In genomic region chr2:61805541-61806345, GRCm38 (mm10) we compare ENCODE assay signal across 8 mouse cellular contexts. TPM values are rescaled to one million over a fixed set of nuclear protein-coding genes. Genes with fewer than 3 reads are reported as not detected.
DNase-seq lines count a peak whose midpoint lies in the region; ATAC-seq and TF ChIP-seq lines count a peak whose summit lies in the region.

No protein-coding gene starts in this region.

- H3K27ac ChIP-seq in kidney, adult 2 months (ENCODE audit: insufficient read depth, low read depth, low read length), result no peak overlapping the region
- H3K27ac ChIP-seq in embryonic facial prominence, embryonic 14.5 days (replicated peaks; ENCODE audit: low read depth, low read length), result no peak overlapping the region
- H3K27ac ChIP-seq in neural tube, embryonic 11.5 days (ENCODE audit: low read depth, low read length), result no peak overlapping the region

- no peak for TF ChIP-seq CTCF in kidney, adult 2 months (conservative IDR thresholded peaks at IDR 0.05; ENCODE audit: insufficient read depth, insufficient read length, low read depth, low read length)
- no peak for TF ChIP-seq CTCF in G1E (IDR thresholded peaks at IDR 0.05; ENCODE audit: low read depth, low read length)

- H3K36me3 ChIP-seq in kidney, adult 2 months (ENCODE audit: control insufficient read depth, insufficient read depth, low read length), result no peaks in the 10 kb centered on the region
- peaks cover 25% of the 10 kb centered on the region for H3K36me3 ChIP-seq in G1E (replicated peaks)
- no peaks in the 10 kb centered on the region for H3K36me3 ChIP-seq in embryonic facial prominence, embryonic 14.5 days (ENCODE audit: control insufficient read depth, insufficient read depth, low read length)
- H3K36me3 ChIP-seq in neural tube, embryonic 11.5 days (ENCODE audit: control insufficient read depth, insufficient read depth, low read length), result no peaks in the 10 kb centered on the region

- peaks cover 16% of the 10 kb centered on the region for H3K27me3 ChIP-seq in kidney, adult 2 months (replicated peaks; ENCODE audit: control insufficient read depth, insufficient read depth, low read length)
- H3K27me3 ChIP-seq in G1E (ENCODE audit: insufficient read depth, low read length), result peaks cover 13% of the 10 kb centered on the region
- peaks cover 88% of the 10 kb centered on the region for H3K27me3 ChIP-seq in embryonic facial prominence, embryonic 14.5 days (replicated peaks; ENCODE audit: control insufficient read depth, insufficient read depth, low read length)
- H3K27me3 ChIP-seq in neural tube, embryonic 11.5 days (ENCODE audit: control insufficient read depth, insufficient read depth, low read length), result peaks cover 87% of the 10 kb centered on the region

- TF ChIP-seq POLR2A in kidney, adult 2 months (IDR thresholded peaks at IDR 0.05; ENCODE audit: low read depth, low read length), result no peak

- WGBS in kidney, adult 2 months, result 4% methylated on average over 39 of the region's 39 CpGs
- 1% methylated on average over 38 of the region's 39 CpGs for WGBS in embryonic facial prominence, embryonic 14.5 days
- WGBS in neural tube, embryonic 11.5 days, result under 1% methylated on average over 39 of the region's 39 CpGs

- H3K4me2 ChIP-seq in embryonic facial prominence, embryonic 14.5 days (ENCODE audit: low read depth, low read length), result peak overlapping the region; percentile 34
- no peak overlapping the region for H3K4me2 ChIP-seq in neural tube, embryonic 11.5 days (ENCODE audit: low read depth)

- no peak for ATAC-seq in G1E (ENCODE audit: extremely low read depth, insufficient number of reproducible peaks, low FRiP score, poor library complexity, severe bottlenecking)
- ATAC-seq in embryonic facial prominence, embryonic 14.5 days (ENCODE audit: low read depth), result peak; percentile 28; the same call in 1 of the 2 replicates
- ATAC-seq in inflammation-experienced regulatory T-cells, adult 6 months, result peak; percentile 5
- ATAC-seq in neural tube, embryonic 11.5 days (ENCODE audit: insufficient read depth, low FRiP score, low TSS enrichment), result no peak
- ATAC-seq in activated CD4-positive, CD25-positive, alpha-beta regulatory T cell, adult 4 months, result no peak

- no peak overlapping the region for H3K4me3 ChIP-seq in kidney, adult 2 months (ENCODE audit: insufficient read depth, low read depth, low read length)
- H3K4me3 ChIP-seq in G1E (ENCODE audit: low read depth, low read length), result 0 out of 2 replicates have a peak overlapping the region, but pooled peaks have one; percentile 2
- peak overlapping the region; percentile 19 for H3K4me3 ChIP-seq in embryonic facial prominence, embryonic 14.5 days (ENCODE audit: low read depth, low read length)
- H3K4me3 ChIP-seq in neural tube, embryonic 11.5 days (ENCODE audit: low read depth, low read length), result no peak overlapping the region

- H3K4me1 ChIP-seq in kidney, adult 2 months (ENCODE audit: control insufficient read depth, insufficient read depth, low read length), result peaks cover 3% of the 10 kb centered on the region
- H3K4me1 ChIP-seq in G1E (ENCODE audit: insufficient read depth, low read depth, low read length), result no peaks in the 10 kb centered on the region
- H3K4me1 ChIP-seq in embryonic facial prominence, embryonic 14.5 days (ENCODE audit: control insufficient read depth, insufficient read depth, low read length), result peaks cover 6% of the 10 kb centered on the region; the same call in 1 of the 2 replicates
- H3K4me1 ChIP-seq in neural tube, embryonic 11.5 days (ENCODE audit: control insufficient read depth, insufficient read depth, low read length), result 0 out of 2 replicates have a peak, but pooled peaks cover 4% of the 10 kb centered on the region

- no peak overlapping the region for H3K9ac ChIP-seq in embryonic facial prominence, embryonic 14.5 days (ENCODE audit: low read depth, low read length)
- no peak overlapping the region for H3K9ac ChIP-seq in neural tube, embryonic 11.5 days (ENCODE audit: low read length)

- peaks cover 9% of the 10 kb centered on the region for H3K9me3 ChIP-seq in G1E (replicated peaks)
- no peaks in the 10 kb centered on the region for H3K9me3 ChIP-seq in embryonic facial prominence, embryonic 14.5 days (ENCODE audit: control insufficient read depth, low read length)
- no peaks in the 10 kb centered on the region for H3K9me3 ChIP-seq in neural tube, embryonic 11.5 days (ENCODE audit: control insufficient read depth, low read length)

- peak; percentile 10 for DNase-seq in kidney, adult 2 months
- no peak for DNase-seq in kidney, adult 11 months
- no peak for DNase-seq in G1E (ENCODE audit: low spot score)
- peak; percentile 32 for DNase-seq in embryonic facial prominence, embryonic 14.5 days (ENCODE audit: low spot score)
- peak; percentile 58 for DNase-seq in neural tube, embryonic 11.5 days (ENCODE audit: low spot score)
- no peak for DNase-seq in MN1 (ENCODE audit: low spot score)

RNA-seq across cellular contexts. Expression of gene Tbr1, which starts 3.0 kb away (rescaled TPM):
- 0.03 TPM in 1 of 2 replicates, not detected in the other for polyA plus RNA-seq in kidney, adult 2 months (2012; rRNA removed)
- total RNA-seq in G1E (2014; fragmentation: Nextera tagmentation) (1.4 TPM in 1 of 2 replicates, not detected in the other), G1E (2017) (0.44 and 0.52 TPM in 2 replicates)
- 0.08 and 0.11 TPM in 2 replicates for polyA plus RNA-seq in G1E (2012)
- polyA plus RNA-seq in embryonic facial prominence, embryonic 14.5 days (2014; fragmentation: Nextera tagmentation; extraction: Ambion mirVana), result 0.24 and 0.38 TPM in 2 replicates
- not detected for polyA plus RNA-seq in inflammation-experienced regulatory T-cells, adult 6 months (2017; shearing (Covaris generic))
- polyA plus RNA-seq in neural tube, embryonic 11.5 days (2014; fragmentation: Nextera tagmentation; extraction: Ambion mirVana), result 0.29 and 0.57 TPM in 2 replicates
- polyA plus RNA-seq in activated CD4-positive, CD25-positive, alpha-beta regulatory T cell, adult 4 months (2017; shearing (Covaris generic)), result not detected

Comparison
In these comparisons a context has a peak if more than half of its experiments do, and no peak if none do; other contexts are left out.
1. DNase-seq: peak in kidney, adult 2 months (single experiment), embryonic facial prominence, embryonic 14.5 days (single experiment) and neural tube, embryonic 11.5 days (single experiment); none in kidney, adult 11 months (single experiment), G1E (single experiment) and MN1 (single experiment).
2. H3K4me3 ChIP-seq: peak in G1E (single experiment) and embryonic facial prominence, embryonic 14.5 days (single experiment); none in kidney, adult 2 months (single experiment) and neural tube, embryonic 11.5 days (single experiment).
3. ATAC-seq: peak in embryonic facial prominence, embryonic 14.5 days (single experiment) and inflammation-experienced regulatory T-cells, adult 6 months (single experiment); none in G1E (single experiment), neural tube, embryonic 11.5 days (single experiment) and activated CD4-positive, CD25-positive, alpha-beta regulatory T cell, adult 4 months (single experiment).